Mouse (Mus musculus) stomach, embryonic 16.5 days (tissue): ENCODE results near the gene Vrk1. TPM values are rescaled to one million over a fixed set of nuclear protein-coding genes. Genes with fewer than 3 reads are reported as not detected.

Experiments
- ATAC-seq: fragments of 200-750 bp; cut with Nextera tagmentation; 2 replicates; pipeline ENCODE4 v1.8.0; 2017; ENCODE audit warnings: moderate number of reproducible peaks, moderate TSS enrichment; ENCODE audit not compliant: insufficient read depth, low FRiP score
- H3K27ac ChIP-seq: fragments of 300-500 bp; sonication (generic); 2 replicates; pipeline ENCODE4 v1.5.1; 2014; ENCODE audit warnings: low read length
- H3K27me3 ChIP-seq: fragments of 300-500 bp; sonication (generic); 2 replicates; pipeline ENCODE4 v1.6.1; 2014; ENCODE audit warnings: low read length, control low read depth, mixed read lengths; ENCODE audit not compliant: control insufficient read depth, insufficient read depth
- H3K36me3 ChIP-seq: fragments of 300-500 bp; sonication (generic); 2 replicates; pipeline ENCODE4 v1.6.1; 2014; ENCODE audit warnings: low read length; ENCODE audit not compliant: control insufficient read depth, insufficient read depth
- H3K4me1 ChIP-seq: fragments of 300-500 bp; sonication (generic); 2 replicates; pipeline ENCODE4 v1.6.1; 2014; ENCODE audit warnings: low read length, control low read depth, mixed read lengths; ENCODE audit not compliant: control insufficient read depth, insufficient read depth
- H3K4me2 ChIP-seq: fragments of 300-500 bp; sonication (generic); 2 replicates; pipeline ENCODE4 v1.6.1; 2014; ENCODE audit warnings: low read depth, low read length, mixed read lengths
- H3K4me3 ChIP-seq: fragments of 300-500 bp; sonication (generic); replicated peaks from 2 replicates; pipeline ENCODE4 v1.5.1; 2014; ENCODE audit warnings: mild to moderate bottlenecking, low read length
- H3K9ac ChIP-seq: fragments of 300-500 bp; sonication (generic); 2 replicates; pipeline ENCODE4 v1.6.1; 2014; ENCODE audit warnings: low read length
- H3K9me3 ChIP-seq: fragments of 300-500 bp; sonication (generic); replicated peaks from 2 replicates; pipeline ENCODE4 v1.6.1; 2016; ENCODE audit warnings: low read length, control low read depth; ENCODE audit not compliant: control insufficient read depth
- WGBS: fragments of 180-500 bp; shearing (Covaris S2); extraction: QIAGEN DNeasy Blood & Tissue Kit; methylation state at CpG from one replicate; pipeline ENCODE4 v1.1.7; 2014; 5-methylcytosine and 5-hydroxymethylcytosine counted together
- polyA plus RNA-seq: library from polyadenylated mRNA; unstranded; fragments of >200 nt; fragmentation: Nextera tagmentation; extraction: Ambion mirVana; gene quantifications from 2 replicates; pipeline ENCODE4 v1.2.1, GENCODE M21; 2015

Vrk1 gene
- polyA plus RNA-seq, 1 experiment from 2014 or later, result 58.3 TPM

DNA sequence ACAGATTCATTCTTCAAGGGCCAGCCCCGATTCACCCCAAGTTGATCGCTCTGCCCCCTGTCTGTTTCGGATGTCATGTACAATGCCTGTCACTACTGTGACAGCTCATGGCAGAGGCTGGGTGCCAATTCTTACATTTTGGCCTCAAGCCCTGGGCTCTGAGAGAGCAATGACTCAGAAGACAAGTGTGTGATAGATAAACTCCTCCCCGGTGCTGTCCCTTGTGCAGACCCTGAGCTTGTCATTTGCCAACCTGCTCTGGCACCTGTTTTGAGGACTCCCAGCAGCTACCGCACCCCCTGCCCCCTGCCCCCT lies 105.8 kb downstream of the Vrk1 start:
- 46% methylated on average over 5 of the region's 5 CpGs for WGBS
- Histone ChIP-seq H3K4me1 (no peaks in the 10 kb centered on the region), H3K27me3 (no peaks in the 10 kb centered on the region), H3K4me2 (no peak overlapping the region), H3K4me3 (no peak overlapping the region), H3K9me3 (no peaks in the 10 kb centered on the region), H3K9ac (no peak overlapping the region), H3K27ac (no peak overlapping the region), H3K36me3 (no peaks in the 10 kb centered on the region)
- no peak for ATAC-seq

GRCm38 (mm10) chr12:106123276-106123675 lies 113.2 kb downstream of the Vrk1 start:
- H3K4me2 ChIP-seq, result no peak overlapping the region
- no peaks in the 10 kb centered on the region for H3K9me3 ChIP-seq
- H3K9ac ChIP-seq, result no peak overlapping the region
- no peaks in the 10 kb centered on the region for H3K36me3 ChIP-seq
- ATAC-seq, result no peak
- no peak overlapping the region for H3K4me3 ChIP-seq
- no peaks in the 10 kb centered on the region for H3K4me1 ChIP-seq
- 67% methylated on average over 14 of the region's 14 CpGs for WGBS
- H3K27me3 ChIP-seq, result no peaks in the 10 kb centered on the region
- H3K27ac ChIP-seq, result no peak overlapping the region

- Histone ChIP-seq H3K36me3 (no peaks in the 10 kb centered on the region), H3K27ac (no peak overlapping the region), H3K4me3 (no peak overlapping the region), H3K4me2 (no peak overlapping the region), H3K9ac (no peak overlapping the region), H3K27me3 (no peaks in the 10 kb centered on the region), H3K4me1 (no peaks in the 10 kb centered on the region), H3K9me3 (no peaks in the 10 kb centered on the region)
- ATAC-seq, result no peak
- WGBS, result 91% methylated on average over 3 of the region's 3 CpGs
These were observed 114.6 kb downstream of the Vrk1 start for GRCm38 (mm10) chr12:106124581-106124980.

Other genes starting within 250 kb of the Vrk1 start
- gene Papola, start 225.5 kb upstream of the Vrk1 start, polyA plus RNA-seq, result 151 and 167 TPM in 2 replicates